Mouse (Mus musculus) thymus, postnatal 10 days (tissue): ENCODE data around the gene 1810049J17Rik.
"Not testable (repeated sequence)": the region's sequence is repeated elsewhere in the genome, so short reads cannot be mapped to it uniquely, and the experiment has no call there.

Source experiments
- DNase-seq, 2 experiments: peaks; one replicate each; pipeline ENCODE4 v3.0.0; 2021; ENCODE audit warnings: low spot score in 2 of 2

1810049J17Rik gene

DNA sequence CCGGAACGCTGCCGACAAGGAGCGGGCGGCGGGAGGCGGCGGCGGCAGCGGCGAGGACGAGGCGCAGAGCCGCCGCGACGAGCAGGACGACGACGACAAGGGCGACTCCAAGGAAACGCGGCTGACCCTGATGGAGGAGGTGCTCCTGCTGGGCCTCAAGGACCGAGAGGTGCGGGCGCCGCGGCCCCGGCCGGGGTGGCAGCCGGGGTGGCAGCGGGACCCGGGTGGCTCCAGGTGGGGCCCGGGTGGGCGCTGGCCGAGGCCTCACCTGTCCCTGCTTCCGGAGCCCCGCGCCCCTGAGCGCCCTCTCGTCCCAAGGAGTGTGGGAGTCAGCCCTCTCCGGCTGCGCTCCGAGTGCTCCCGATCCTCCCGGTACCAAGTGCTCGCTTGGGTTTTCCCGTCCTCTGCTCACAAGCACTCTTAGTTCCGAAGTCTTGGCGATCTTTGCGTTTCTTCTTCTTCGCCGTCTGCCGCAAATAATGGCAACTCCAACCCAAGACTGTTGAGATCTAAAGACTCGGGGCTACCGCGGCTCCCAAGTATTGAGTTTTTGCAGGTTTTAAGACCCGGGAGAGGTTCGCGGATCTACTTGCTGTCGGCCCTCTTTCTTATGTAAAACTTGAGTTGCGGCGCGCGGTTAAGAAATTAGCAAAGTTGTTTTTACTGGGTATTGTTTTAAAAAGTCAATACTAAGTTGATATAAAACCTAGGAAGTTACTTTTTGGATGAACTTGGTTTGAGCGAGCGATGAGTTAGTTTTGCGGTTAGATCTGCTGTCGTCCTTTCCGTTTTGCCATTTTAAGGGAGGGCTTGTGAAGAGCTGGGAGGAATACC, at the start of gene 1810049J17Rik:
Gene 1810049J17Rik, minus strand, starts transcription at position 112 of the 834 bp plus-strand sequence.
- peak; percentile 34 to 50 for DNase-seq

DNA sequence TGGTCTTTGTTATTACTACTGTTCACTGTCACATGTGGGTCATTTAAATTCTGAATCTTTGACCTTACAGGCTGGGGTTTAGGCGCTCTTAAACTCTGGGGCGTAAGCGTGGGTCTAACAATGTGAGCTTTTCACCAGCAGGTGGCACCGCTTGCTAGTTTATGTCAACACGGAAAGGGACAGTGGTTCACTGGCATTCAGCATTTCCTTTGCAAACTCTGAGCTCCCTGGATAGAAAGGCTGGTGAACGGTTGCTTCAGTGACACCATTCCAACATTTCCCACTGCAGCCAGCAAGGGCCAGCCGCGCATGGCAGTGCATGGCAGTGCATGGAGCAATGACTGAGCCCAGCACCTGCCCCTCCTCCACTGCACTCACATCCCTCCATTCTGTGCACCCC, 49.5 kb upstream of the 1810049J17Rik start:
- peak; percentile 48 to 71 for DNase-seq

DNA sequence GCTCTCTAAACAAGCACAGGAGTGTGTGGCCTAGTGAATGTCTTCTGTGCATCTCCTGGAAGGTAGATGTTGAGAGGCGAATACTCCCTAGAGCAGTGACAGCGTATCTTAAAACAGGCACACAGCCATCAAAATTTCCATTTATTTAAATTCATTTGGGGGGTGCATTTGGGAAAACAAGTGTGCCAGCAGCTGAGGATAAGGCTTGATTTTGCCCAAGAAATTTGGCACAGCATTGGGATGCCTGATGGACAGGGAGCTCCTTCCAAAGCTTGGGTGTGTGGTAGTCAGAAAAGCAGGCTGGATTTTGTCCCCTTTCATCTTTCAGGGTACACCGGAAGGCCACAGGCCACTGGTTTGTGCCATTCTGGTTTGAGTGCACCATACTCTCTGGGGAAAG, 48.4 kb upstream of the 1810049J17Rik start:
- no peak for DNase-seq

- DNase-seq: no peak
Observed at GRCm38 (mm10) chr15:12368850-12369249, 47.2 kb upstream of the 1810049J17Rik start.

- no peak for DNase-seq
Observed at GRCm38 (mm10) chr15:12368357-12368756, 46.7 kb upstream of the 1810049J17Rik start.

DNA sequence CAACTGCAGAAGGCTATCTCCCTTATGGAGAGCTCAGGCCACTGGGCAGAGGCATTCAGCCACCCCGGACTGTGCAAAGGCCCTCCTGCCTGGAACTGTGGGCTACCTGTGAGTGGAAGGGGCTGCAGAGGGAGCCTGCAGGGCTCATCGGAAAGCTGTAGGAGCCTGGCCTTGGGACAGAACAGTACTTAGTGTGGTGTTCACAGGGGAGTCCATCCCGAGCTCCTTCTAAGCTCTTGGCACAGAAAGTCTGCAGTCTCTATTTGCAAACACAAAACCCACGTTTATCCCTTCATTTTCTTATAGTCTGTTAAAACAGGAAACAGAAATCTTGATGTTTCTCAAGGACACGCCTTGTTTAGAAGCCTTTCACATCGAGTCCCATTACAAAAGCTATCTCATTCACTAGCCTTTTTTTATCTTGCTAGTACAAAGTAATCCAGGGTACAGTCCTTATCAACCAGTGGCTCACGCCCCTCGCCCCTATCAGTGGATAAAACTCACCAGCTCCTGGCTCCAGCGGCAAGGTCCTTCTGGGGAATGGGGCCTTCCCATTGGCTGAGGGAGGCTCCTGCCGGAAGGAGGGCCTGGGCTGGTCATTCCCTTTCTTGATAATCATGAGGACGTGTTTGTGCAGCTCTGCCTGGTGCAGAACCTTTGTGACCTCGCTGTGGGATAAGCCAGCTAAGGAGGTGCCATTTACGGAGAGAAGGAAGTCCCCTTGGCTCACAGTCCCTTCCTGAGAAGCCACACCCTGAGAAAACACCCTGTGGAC, 45.8 kb upstream of the 1810049J17Rik start:
- no peak for DNase-seq

DNA sequence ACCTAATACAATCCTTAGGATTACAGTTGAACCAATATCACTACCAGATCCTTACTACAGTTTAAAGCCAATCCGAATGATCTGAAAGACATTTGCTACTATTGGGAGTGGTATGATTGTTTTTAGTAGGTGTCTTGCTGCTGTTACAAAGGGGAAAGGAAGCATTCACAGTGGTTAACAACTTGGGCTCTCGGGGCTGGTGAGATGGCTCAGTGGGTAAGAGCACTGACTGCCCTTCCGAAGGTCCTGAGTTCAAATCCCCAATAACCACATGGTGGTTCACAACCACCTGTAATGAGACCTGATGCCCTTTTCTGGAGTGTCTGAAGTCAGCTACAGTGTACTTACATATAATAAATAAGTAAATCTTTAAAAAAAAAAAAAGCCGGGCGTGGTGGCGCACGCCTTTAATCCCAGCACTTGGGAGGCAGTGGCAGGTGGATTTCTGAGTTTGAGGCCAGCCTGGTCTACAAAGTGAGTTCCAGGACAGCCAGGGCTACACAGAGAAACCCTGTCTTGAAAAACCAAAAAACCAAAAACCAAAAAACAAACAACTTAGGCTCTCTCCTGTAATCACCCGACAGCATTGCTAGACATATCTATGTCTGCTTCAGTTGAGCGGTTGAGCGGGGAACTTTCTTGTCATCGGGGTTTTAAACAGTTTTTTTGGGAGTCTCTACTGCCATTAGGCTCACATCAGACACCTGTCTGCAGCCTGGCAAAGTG, 45.0 kb upstream of the 1810049J17Rik start:
- DNase-seq: not testable (repeated sequence)

GRCm38 (mm10) chr15:12366072-12366469, 44.4 kb upstream of the 1810049J17Rik start:
- no peak for DNase-seq

DNA sequence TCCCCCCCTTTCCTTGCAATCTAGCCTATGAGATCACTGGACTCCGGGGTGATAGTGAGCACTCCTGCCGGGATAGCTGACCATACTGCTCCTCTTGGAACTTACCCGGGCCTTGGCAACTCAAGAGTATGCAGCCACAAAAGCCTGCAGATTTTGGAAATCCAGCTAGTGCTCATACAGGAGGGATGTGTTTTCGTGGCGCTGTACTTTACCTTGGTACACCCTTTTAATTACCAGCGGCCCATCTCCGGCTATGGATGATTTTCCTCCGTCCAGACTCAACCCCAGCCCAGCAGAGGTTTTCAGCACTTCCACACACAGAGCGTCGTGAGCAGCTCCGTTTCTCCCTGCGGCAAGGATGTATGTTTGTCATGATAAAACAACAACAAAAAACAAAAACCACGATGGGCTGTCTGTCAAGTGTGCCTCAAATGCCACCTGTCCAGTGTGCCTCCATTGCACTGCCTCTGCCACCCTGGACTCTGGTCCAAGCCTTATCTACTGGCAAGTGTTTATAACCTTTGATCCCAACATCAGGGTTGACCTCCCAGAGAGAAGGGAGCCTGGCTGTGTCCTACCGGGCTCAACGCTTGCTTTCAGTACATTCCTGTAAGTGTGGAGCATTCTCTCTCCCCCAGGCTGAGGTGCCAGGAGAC, 43.8 kb upstream of the 1810049J17Rik start:
- DNase-seq: no peak

- DNase-seq: no peak
Observed at GRCm38 (mm10) chr15:12364096-12364495, 42.4 kb upstream of the 1810049J17Rik start.

DNA sequence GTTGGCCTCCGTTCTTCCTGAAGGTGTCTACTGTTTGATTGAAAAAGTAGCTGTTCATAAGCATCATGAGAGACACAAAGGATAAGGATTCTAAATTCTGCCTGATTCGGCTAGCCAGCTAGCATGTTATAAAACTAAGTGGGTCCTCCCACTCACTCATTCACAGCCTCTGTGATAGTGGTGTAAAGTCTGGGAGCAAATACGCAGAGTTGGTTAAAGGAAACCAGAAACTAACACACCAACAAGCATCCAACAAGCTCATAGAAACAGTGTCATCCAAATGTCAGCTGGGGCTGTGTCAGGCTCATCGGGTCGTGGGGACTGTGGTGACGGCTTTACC, 41.0 kb upstream of the 1810049J17Rik start:
- DNase-seq: no peak

DNA sequence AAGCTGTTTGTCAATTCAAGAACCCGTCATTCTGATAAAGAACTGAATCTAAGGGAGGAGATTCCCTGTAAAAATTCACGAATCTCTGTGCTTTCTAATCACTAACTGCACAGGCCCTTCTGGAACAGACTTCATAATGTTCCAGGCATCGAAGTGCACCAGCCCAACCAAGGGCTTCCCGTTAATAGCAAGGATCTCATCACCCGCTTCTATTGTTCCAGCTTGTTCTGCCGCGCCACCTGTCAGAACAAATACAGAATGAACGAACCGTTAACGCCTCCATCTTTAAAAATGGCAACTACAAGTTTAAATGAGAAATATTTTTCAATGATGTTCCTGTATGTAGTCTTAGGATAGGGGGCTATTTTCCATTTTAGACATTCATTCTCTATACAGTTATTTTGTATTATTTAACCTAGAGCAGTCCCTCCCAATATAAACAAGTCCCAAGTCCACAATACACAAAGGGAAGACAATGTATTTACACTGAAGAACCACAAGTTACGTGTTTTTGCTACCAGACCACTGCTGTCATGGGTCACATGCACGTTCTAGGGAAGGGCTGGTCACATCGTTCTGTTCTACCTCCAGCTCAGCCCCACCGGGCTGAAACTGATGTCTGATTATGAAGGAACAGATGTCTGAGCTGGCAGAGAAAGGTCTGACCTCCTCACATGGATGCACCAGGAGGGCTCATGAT, 40.5 kb upstream of the 1810049J17Rik start:
- DNase-seq: no peak

DNA sequence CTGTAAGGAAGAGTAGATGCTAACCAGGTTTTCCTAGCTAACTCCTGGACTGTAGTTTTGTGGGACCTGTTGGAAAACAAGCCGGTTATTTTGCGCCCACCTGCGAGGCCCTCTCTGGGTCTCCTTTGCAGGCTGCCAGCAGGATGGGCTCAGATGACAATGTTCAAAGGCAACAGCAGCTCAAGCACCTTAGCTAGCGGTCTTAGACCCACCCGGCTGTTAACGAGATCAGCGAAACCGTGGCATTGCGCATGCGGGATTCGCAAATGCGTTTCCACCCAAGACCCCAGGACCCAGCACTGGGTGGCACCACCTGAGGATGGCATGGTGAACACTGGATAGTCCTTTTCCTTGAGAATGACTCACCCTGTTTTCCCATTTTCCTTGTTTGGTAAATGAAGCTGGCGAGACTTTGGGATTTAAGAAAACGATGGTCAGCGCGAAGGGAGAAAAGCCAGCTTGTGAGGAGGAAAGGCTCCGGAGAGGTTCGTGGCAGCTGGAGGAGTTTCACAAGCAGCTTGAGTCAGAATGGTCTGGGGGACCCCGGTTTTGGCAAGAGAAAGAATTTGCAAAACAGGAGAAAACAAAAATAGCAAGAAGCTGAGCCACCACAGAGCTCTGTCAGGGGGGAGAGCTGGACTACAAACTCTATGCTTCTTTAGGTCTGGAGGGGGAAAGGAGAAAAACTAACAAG, 39.0 kb upstream of the 1810049J17Rik start:
- no peak for DNase-seq

DNA sequence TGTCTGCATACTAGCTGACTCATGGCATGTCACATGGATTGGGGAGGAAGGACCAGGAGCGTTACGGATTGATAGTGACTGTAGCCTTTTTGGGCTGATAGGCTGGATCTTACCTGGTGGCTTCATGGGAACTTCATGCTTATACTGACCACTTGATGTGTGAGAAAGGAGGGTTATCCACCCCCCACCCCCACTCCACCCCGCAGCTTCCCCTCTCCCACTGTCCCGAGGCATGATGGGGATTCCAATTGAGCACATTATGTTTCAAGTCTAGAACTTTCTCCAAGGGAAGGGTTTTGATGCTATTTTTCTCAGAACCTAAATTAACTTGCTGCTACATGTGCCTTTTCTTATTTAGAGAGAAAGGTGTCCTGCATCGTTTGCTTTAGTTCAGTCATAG, 36.7 kb upstream of the 1810049J17Rik start:
- no peak for DNase-seq

- no peak for DNase-seq
Observed at GRCm38 (mm10) chr15:12357459-12357858, 35.8 kb upstream of the 1810049J17Rik start.

DNA sequence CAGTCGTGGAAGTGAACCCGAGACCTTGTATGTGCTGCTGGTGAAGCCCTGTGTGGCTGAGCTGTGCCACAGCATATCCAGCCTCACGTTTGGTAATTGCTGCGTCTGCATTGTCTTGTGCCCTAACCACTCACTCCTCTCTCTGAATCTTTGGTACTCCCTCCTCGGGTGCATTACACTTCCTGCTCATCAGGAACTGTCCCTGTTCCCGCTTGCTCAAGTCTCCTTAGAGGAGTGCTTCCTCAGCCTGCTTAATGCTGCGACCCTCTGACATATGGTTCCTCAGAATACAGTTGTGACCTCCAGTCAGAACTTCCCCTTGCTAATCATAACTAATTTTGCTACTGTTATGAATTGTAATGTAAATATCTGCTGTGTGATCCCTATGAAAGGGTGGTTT, 34.2 kb upstream of the 1810049J17Rik start:
- no peak for DNase-seq

DNA sequence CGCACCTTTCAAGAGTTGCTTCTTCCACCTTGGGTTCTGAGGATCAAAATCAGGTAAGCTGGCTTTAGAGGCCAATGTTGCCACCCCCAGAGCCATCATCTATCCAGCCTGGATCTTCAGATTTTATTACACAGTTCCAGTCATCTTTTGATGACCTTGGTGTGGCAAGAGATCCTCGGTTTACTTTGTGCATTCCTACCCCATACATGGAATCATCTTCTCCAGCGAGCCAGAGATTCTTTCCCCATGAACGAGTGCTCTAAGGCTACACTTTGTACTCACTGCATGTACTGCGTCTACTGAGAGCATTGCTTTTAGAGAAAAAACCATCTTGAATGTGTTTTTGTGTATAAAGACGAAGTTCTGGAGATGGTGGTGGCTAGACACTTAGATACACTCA, 33.6 kb upstream of the 1810049J17Rik start:
- DNase-seq: no peak

DNA sequence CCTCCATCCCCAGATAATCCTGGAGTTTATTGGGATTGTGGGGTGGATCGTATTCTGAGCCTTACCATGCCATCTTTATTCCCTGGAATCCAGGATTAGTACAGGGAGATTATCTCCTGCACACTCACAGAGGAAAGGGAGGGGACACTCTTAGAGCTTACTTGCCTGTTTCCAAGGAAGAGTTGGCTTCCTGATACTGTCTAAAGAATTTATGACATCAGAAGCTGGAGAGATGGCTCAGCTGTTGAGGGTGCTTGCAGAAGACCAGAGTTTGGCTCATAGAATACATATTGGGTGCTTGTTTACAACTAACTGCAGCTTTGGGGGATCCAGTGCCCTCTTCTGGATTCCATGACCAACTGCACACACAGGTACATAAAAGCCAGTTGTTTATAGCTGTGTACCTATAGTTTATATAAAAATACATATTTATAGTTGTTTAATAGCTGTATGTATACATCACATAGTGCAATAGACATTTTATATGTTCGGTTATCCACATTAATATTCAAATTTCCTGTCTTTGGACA, 32.6 kb upstream of the 1810049J17Rik start:
- no peak for DNase-seq

- no peak for DNase-seq
Observed at GRCm38 (mm10) chr15:12351470-12351869, 29.8 kb upstream of the 1810049J17Rik start.

- no peak for DNase-seq
Observed at GRCm38 (mm10) chr15:12349840-12350239, 28.1 kb upstream of the 1810049J17Rik start.
